Mouse (Mus musculus) left cerebral cortex, adult 6 months (tissue): ENCODE results near the gene Rbck1. TPM values are rescaled to one million over a fixed set of nuclear protein-coding genes. Genes with fewer than 3 reads are reported as not detected.

Source experiments
- long read RNA-seq, 2 experiments: library from polyadenylated mRNA; unstranded; transcript quantifications; one replicate each; pipeline ENCODE4 v2.0.0; 2019 to 2020
- polyA plus RNA-seq: library from polyadenylated mRNA; unstranded; fragments of <200 nt; fragmentation: Nextera tagmentation; gene quantifications from 2 replicates; pipeline ENCODE4 v1.2.3, GENCODE M21; 2021

The Rbck1 gene
- polyA plus RNA-seq: 94.8 and 96.8 TPM in 2 replicates
- long read RNA-seq, experiment 1, transcript Rbck1-202 (12 exons, 2,384 nt): major isoform, 466 of 911 reads
- long read RNA-seq, experiment 1, partial matches to known transcripts: 22 of 911 reads
- long read RNA-seq, experiment 1, other reads (novel, unspliced or antisense): 418 of 911 reads
- long read RNA-seq, experiment 2, transcript Rbck1-202 (12 exons, 2,384 nt): major isoform, 49 of 145 reads
- long read RNA-seq, experiment 2, partial matches to known transcripts: 19 of 145 reads
- long read RNA-seq, experiment 2, other reads (novel, unspliced or antisense): 77 of 145 reads

DNA sequence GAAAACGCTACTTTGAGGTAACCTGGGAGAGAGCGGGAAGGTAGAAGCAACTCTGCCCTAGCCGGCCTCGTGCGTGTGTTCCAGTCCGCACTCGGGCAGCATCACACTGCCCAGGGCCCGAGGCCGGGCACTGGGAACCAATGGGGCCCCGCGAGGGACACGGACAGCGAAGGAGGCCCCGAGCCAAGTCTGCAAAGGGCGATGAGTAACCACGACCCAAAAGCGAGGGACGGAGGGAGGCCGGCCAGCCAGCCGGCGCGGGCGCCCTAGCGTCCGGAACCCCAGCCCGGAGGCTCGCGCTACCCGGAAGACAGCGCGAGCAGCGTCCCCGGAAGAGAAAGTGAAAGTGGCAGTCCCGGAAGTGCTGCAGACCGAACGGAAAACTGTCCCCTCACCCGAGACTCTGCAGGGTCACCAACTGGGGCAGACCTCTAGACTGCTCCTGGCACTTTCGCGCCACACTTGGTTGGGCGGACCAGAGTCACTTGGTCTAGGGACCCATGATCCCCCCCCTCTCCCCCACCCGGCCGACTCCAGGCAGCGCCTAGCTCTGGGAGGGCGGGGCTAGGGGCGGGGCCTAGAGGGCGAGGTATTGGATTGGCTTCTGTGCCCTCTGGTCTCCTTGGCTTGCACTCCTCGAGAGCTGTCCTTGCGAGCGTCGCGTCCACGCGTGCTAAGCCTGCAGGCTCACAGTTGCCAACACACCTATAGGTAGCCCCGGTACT lies at the start of gene Rbck1:
Rbck1 (minus strand) TSS at position 553 of the 725 bp plus-strand sequence.

DNA sequence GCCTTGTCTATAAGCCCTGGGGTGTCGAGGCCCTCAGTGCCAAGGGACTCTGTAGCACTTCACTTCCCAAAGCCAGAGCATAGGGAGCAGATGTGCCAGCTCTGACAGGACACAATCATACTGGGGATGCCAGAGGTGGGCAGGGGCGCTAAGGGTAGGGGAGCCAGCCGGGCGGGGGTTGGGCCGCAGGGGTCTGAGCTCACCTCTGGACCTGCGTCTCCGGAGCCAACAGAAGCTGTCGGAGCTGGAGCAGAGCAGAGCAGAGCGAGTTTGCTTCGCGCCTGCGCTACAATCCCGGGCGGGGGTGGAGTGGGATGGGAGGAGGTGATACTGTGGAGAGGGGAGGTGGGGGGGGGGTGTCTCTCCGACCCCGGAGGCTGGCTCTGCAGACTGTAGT lies 43.9 kb upstream of the Rbck1 start, which contains the start of gene Nrsn2:
Nrsn2 (minus strand) TSS at position 294 of the 397 bp plus-strand sequence.

DNA sequence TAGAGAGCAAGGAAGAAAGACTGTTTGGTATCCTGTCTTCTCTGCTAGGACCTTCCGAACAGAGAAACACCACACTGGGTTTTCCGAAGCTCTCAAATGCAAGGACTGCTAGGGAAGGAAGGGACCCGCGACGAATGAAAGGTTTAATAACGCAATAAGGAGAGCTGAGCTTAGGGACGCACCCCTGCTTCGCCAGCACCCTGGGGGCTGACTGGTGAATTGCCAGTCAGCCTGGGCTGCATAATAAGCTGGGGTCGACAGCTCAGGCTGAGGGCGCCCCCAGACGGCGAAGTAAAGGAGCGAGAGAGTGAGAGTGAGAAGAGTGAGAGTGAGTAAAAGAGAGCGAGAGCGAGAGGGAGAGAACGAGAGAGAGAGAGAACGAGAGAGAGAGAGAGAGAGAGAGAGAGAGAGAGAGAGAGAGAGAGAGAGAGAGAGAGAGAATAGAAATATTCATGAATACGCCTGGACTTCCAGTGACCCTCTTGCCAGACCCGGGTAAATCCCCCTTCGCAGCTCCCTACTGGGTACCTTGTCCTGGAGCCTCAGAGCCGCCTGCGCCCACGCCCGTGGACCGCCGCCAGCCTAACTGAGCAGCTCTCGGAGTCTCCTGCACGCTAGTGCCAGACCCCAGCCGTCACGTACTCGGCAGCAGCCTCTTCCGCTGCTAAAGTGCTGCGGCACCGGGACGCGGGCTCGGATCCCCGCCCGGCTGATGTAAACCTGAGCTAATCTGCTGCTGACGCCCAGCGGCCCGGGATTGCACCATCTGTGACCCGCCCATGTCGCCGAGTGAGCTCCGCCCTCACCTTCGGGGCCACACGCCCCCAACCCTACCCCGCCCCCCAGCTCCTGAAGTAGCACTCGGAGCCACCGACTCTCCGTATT lies 11.1 kb upstream of the Rbck1 start, which contains the start of gene Trib3:
Trib3 (minus strand) TSS at position 704 of the 885 bp plus-strand sequence.

DNA sequence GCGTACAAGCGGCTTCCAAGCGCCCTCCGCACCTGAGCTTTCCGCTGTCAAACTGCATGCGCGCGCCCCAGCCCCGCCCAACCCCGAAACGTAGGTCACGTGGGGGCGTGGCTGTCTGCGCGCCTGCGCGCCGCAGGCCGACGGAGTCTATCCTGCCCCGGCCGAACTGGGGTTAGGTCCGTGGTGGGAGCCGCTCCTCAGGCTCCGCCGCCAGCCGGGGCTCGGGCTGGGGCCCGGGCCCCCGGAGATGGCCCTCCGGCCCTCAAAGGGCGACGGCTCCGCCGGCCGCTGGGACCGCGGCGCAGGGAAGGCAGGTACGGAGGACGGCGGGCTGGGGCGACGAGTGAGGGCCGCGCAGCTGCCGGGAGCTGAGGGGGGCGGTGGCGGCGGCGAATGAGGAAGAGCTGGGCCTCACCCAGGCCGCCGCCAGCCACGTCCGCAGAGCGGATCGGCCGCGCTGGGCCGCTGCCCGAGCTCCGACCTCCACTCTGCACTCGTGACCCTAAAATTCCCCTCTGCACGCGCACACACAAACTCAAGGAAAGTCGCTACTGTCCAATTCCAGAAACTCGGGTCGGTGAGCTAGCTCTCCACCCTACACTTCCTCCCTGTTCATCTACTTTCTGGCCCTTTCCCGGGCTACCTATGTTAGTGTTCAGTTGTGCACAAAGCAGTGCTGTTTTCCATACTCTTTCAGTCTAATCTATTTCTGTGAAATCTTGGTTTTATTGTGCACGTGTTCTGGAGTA lies 38.6 kb downstream of the Rbck1 start, which contains the start of gene Tbc1d20:
Tbc1d20 (plus strand) TSS at position 102 of the 749 bp plus-strand sequence.

Other genes starting within 250 kb of the Rbck1 start
- 31.5 and 44.8 TPM in 2 replicates for gene Srxn1, start 227.1 kb downstream of the Rbck1 start, polyA plus RNA-seq
- gene Tcf15, start 189.1 kb downstream of the Rbck1 start, polyA plus RNA-seq: 2.1 TPM in 1 of 2 replicates, not detected in the other
- gene Csnk2a1, start 105.8 kb downstream of the Rbck1 start, polyA plus RNA-seq: 169 and 236 TPM in 2 replicates
- 11.6 and 23.2 TPM in 2 replicates for gene Tbc1d20, start 38.8 kb downstream of the Rbck1 start, polyA plus RNA-seq
- 0.64 and 0.85 TPM in 2 replicates for gene Trib3, start 11.4 kb upstream of the Rbck1 start, polyA plus RNA-seq
- 89.7 and 118 TPM in 2 replicates for gene Nrsn2, start 44.0 kb upstream of the Rbck1 start, polyA plus RNA-seq
- 1.3 and 1.6 TPM in 2 replicates for gene Sox12, start 65.4 kb upstream of the Rbck1 start, polyA plus RNA-seq
- 5.9 and 6.1 TPM in 2 replicates for gene Zcchc3, start 82.4 kb upstream of the Rbck1 start, polyA plus RNA-seq
- 1.4 and 2.0 TPM in 2 replicates for gene 6820408C15Rik, start 82.9 kb upstream of the Rbck1 start, polyA plus RNA-seq
- not detected in 2 replicates for gene Defb23, start 132.0 kb upstream of the Rbck1 start, polyA plus RNA-seq
- not detected in 2 replicates for gene Defb20, start 144.4 kb upstream of the Rbck1 start, polyA plus RNA-seq
- gene Defb22, start 157.5 kb upstream of the Rbck1 start, polyA plus RNA-seq: not detected in 2 replicates
- gene Defb26, start 179.0 kb upstream of the Rbck1 start, polyA plus RNA-seq: not detected in 2 replicates
- gene Defb28, start 185.6 kb upstream of the Rbck1 start, polyA plus RNA-seq: not detected in 2 replicates
- not detected in 2 replicates for gene Defb29, start 207.4 kb upstream of the Rbck1 start, polyA plus RNA-seq
- not detected in 2 replicates for gene Gm17416, start 236.7 kb upstream of the Rbck1 start, polyA plus RNA-seq
- not detected in 2 replicates for gene Defb21, start 240.1 kb upstream of the Rbck1 start, polyA plus RNA-seq
- not detected in 2 replicates for gene Defb19, start 247.7 kb upstream of the Rbck1 start, polyA plus RNA-seq